Mouse (Mus musculus) ES-E14 (cell line): Measurements from ENCODE around the gene Nos1ap. TPM values are rescaled to one million over a fixed set of nuclear protein-coding genes. Genes with fewer than 3 reads are reported as not detected.

Experiments
- DNase-seq: peaks from one replicate; pipeline ENCODE4 v3.0.0-alpha.2; 2013; ENCODE audit warnings: low read depth, low spot score
- H3K27ac ChIP-seq: 2 replicates; pipeline ENCODE4 v1.5.1; 2012; ENCODE audit warnings: low read depth, mild to moderate bottlenecking, low read length, moderate library complexity, mixed read lengths; ENCODE audit not compliant: poor library complexity, insufficient read depth, severe bottlenecking
- H3K36me3 ChIP-seq: 2 replicates; pipeline ENCODE4 v1.6.1; 2012; ENCODE audit warnings: mild to moderate bottlenecking, low read length, moderate library complexity, mixed read lengths; ENCODE audit not compliant: control insufficient read depth, poor library complexity, insufficient read depth, severe bottlenecking
- H3K4me1 ChIP-seq, 2 experiments: fragments of 150-350 bp in 1 of 2; sonication (generic) in 1 of 2; 2 replicates each; pipeline ENCODE4 v1.6.1; 2012; ENCODE audit warnings: low read length in 2 of 2, mild to moderate bottlenecking in 1 of 2, mixed read lengths in 1 of 2; ENCODE audit not compliant: control insufficient read depth in 2 of 2, insufficient read depth in 2 of 2, poor library complexity in 1 of 2
- H3K4me3 ChIP-seq, 2 experiments: fragments of 150-350 bp in 1 of 2; sonication (generic) in 1 of 2; 2 replicates each; pipeline ENCODE4 v1.5.1; 2012; ENCODE audit warnings: low read length in 2 of 2, low read depth in 1 of 2, mild to moderate bottlenecking in 1 of 2, mixed read lengths in 1 of 2; ENCODE audit not compliant: insufficient read depth in 1 of 2, poor library complexity in 1 of 2, severe bottlenecking in 1 of 2
- H3K9ac ChIP-seq: 2 replicates; pipeline ENCODE4 v1.6.1; 2012; ENCODE audit warnings: low read depth, mild to moderate bottlenecking, low read length, mixed read lengths; ENCODE audit not compliant: poor library complexity, insufficient read depth, severe bottlenecking
- H3K9me3 ChIP-seq: fragments of 150-350 bp; sonication (generic); 2 replicates; pipeline ENCODE4 v1.6.1; 2012; ENCODE audit warnings: low read depth, mild to moderate bottlenecking, low read length; ENCODE audit not compliant: control insufficient read depth, insufficient read depth
- CHD2 ChIP-seq: IDR thresholded peaks from 2 replicates; pipeline ENCODE4 v1.6.1; 2014; ENCODE audit warnings: mild to moderate bottlenecking, low read depth, low read length, inconsistent platforms
- HCFC1 ChIP-seq: IDR thresholded peaks from 2 replicates; pipeline ENCODE4 v1.6.1; 2012; ENCODE audit warnings: low read length, inconsistent platforms, borderline replicate concordance; ENCODE audit not compliant: insufficient read depth
- MAFK ChIP-seq: IDR thresholded peaks from 2 replicates; pipeline ENCODE4 v1.6.1; 2014; ENCODE audit warnings: mild to moderate bottlenecking, low read depth, low read length, inconsistent platforms; ENCODE audit not compliant: insufficient read depth
- ZC3H11A ChIP-seq: IDR thresholded peaks from 2 replicates; pipeline ENCODE4 v1.6.1; 2012; ENCODE audit warnings: low read depth, mild to moderate bottlenecking, inconsistent platforms, low read length, borderline replicate concordance
- ZNF384 ChIP-seq: IDR thresholded peaks from 2 replicates; pipeline ENCODE4 v1.6.1; 2012; ENCODE audit warnings: low read depth, low read length, inconsistent platforms
- in situ Hi-C, 2 experiments: fragments of 600-800 bp; cut with MboI; formaldehyde crosslinking; loops; one replicate each; pipeline ENCODE4 v1.15.1; 2025; ENCODE audit warnings: low sequenced_read_pairs in 2 of 2, inconsistent platforms in 1 of 2; ENCODE audit not compliant: unreplicated experiment in 2 of 2
- total RNA-seq: library from RNA; depleted of rRNA; stranded (reverse); fragments of 300-350 nt; gene quantifications from 2 replicates; pipeline ENCODE4 v1.2.3, GENCODE M21; 2012

The Nos1ap gene
- total RNA-seq, 1 experiment, result 0.49 TPM

- Histone ChIP-seq H3K9ac (no peak overlapping the region), H3K36me3 (no peaks in the 10 kb centered on the region), H3K4me1 (no peaks in the 10 kb centered on the region), H3K9me3 (no peaks in the 10 kb centered on the region), H3K27ac (no peak overlapping the region), H3K4me3 (no peak overlapping the region)
- in situ Hi-C loops, result loop anchor here (25.0 kb wide), 3 partner anchors 318 to 668 kb away; partner anchors contain the start of genes Uhmk1 (in 2 of the 2), Ccdc190 (in 1 of the 2) and Sh2d1b1 (in 1 of the 2)
- no peak for DNase-seq
- no peak for TF ChIP-seq MAFK
- no peak for TF ChIP-seq ZC3H11A
- TF ChIP-seq CHD2, result no peak
- no peak for TF ChIP-seq HCFC1
- no peak for TF ChIP-seq ZNF384
These were observed 15.8 kb upstream of the Nos1ap start for GRCm38 (mm10) chr1:170605228-170606001.

GRCm38 (mm10) chr1:170594575-170594974, 4.9 kb upstream of the Nos1ap start:
- H3K4me1 ChIP-seq, result no peaks in the 10 kb centered on the region
- DNase-seq, result no peak
- no peak overlapping the region for H3K9ac ChIP-seq
- no peak overlapping the region for H3K27ac ChIP-seq
- in situ Hi-C loops, result no loop called here
- no peaks in the 10 kb centered on the region for H3K9me3 ChIP-seq
- no peak overlapping the region for H3K4me3 ChIP-seq
- H3K36me3 ChIP-seq, result no peaks in the 10 kb centered on the region
- TF ChIP-seq ZNF384 (no peak), HCFC1 (no peak), ZC3H11A (no peak), CHD2 (no peak), MAFK (no peak)

GRCm38 (mm10) chr1:170590531-170590930, 870 bp upstream of the Nos1ap start:
- no peak overlapping the region for H3K27ac ChIP-seq
- no peak overlapping the region for H3K9ac ChIP-seq
- in situ Hi-C loops, result no loop called here
- no peak overlapping the region for H3K4me3 ChIP-seq
- peaks cover 0 to 3% of the 10 kb centered on the region in 2 experiments; a peak in 1 of 4 replicates for H3K4me1 ChIP-seq
- H3K9me3 ChIP-seq, result no peaks in the 10 kb centered on the region
- TF ChIP-seq HCFC1 (no peak), CHD2 (no peak), ZNF384 (no peak), ZC3H11A (no peak), MAFK (no peak)
- no peaks in the 10 kb centered on the region for H3K36me3 ChIP-seq
- no peak for DNase-seq

GRCm38 (mm10) chr1:170590041-170590360, 340 bp upstream of the Nos1ap start:
- Histone ChIP-seq H3K9ac (peak overlapping the region; percentile 74), H3K4me1 (peaks cover 0 to 3% of the 10 kb centered on the region in 2 experiments; a peak in 1 of 4 replicates), H3K27ac (no peak overlapping the region), H3K9me3 (no peaks in the 10 kb centered on the region), H3K4me3 (peak overlapping the region; percentile 79 to 85), H3K36me3 (no peaks in the 10 kb centered on the region)
- TF ChIP-seq HCFC1, result no peak
- TF ChIP-seq ZNF384, result no peak
- in situ Hi-C loops, result no loop called here
- DNase-seq, result no peak
